Mouse (Mus musculus) R1 (cell line): ENCODE data around the gene Gm11168.
A peak's percentile ranks its signal among the peaks of the same experiment; 100 is the strongest.
"Not testable (repeated sequence)": the region's sequence is repeated elsewhere in the genome, so short reads cannot be mapped to it uniquely, and the experiment has no call there.

Source experiments
- DNase-seq: peaks from one replicate; pipeline ENCODE4 v3.0.0-alpha.2; 2018; ENCODE audit warnings: low read depth, low spot score

Gene Gm11168

GRCm38 (mm10) chr9:3002794-3003396 lies at the start of gene Gm11168:
Gm11168 (plus strand) TSS chr9:3003346.
- not testable (repeated sequence) for DNase-seq

- peak; percentile 69 for DNase-seq
These were observed 2.6 kb upstream of the Gm11168 start, which contains the start of gene Gm10722 for GRCm38 (mm10) chr9:3000445-3000972. Gm10722 (plus strand) TSS chr9:3000922.

- DNase-seq = not testable (repeated sequence)
These were observed 2.1 kb upstream of the Gm11168 start for GRCm38 (mm10) chr9:3001006-3001405.

- DNase-seq = peak; percentile 64
These were observed 1.0 kb upstream of the Gm11168 start for GRCm38 (mm10) chr9:3001948-3002659.

- not testable (repeated sequence) for DNase-seq
These were observed 3.0 kb downstream of the Gm11168 start for GRCm38 (mm10) chr9:3006179-3006578.

GRCm38 (mm10) chr9:3006636-3007035 lies 3.5 kb downstream of the Gm11168 start:
- not testable (repeated sequence) for DNase-seq

GRCm38 (mm10) chr9:3007272-3007671 lies 4.1 kb downstream of the Gm11168 start:
- peak; percentile 34 for DNase-seq

- not testable (repeated sequence) for DNase-seq
These were observed 6.2 kb downstream of the Gm11168 start for GRCm38 (mm10) chr9:3009331-3009730.

- DNase-seq = not testable (repeated sequence)
These were observed 9.0 kb downstream of the Gm11168 start for GRCm38 (mm10) chr9:3012054-3012621.

- DNase-seq = not testable (repeated sequence)
These were observed 9.7 kb downstream of the Gm11168 start, which contains the start of gene Gm10721 for GRCm38 (mm10) chr9:3012733-3013279. Gm10721 (plus strand) TSS chr9:3013140.

- DNase-seq = not testable (repeated sequence)
These were observed 12.2 kb downstream of the Gm11168 start, which contains the start of gene Gm10720 for GRCm38 (mm10) chr9:3015354-3015753. Gm10720 (plus strand) TSS chr9:3015654.

- not testable (repeated sequence) for DNase-seq
These were observed 12.8 kb downstream of the Gm11168 start for GRCm38 (mm10) chr9:3015896-3016295.

- not testable (repeated sequence) for DNase-seq
These were observed 14.0 kb downstream of the Gm11168 start, which contains the start of gene Gm10719 for GRCm38 (mm10) chr9:3017108-3017507. Gm10719 (plus strand) TSS chr9:3017408.

- not testable (repeated sequence) for DNase-seq
These were observed 15.8 kb downstream of the Gm11168 start for GRCm38 (mm10) chr9:3018944-3019343.

- DNase-seq = not testable (repeated sequence)
These were observed 16.9 kb downstream of the Gm11168 start for GRCm38 (mm10) chr9:3019835-3020727.

GRCm38 (mm10) chr9:3022316-3023008 lies 19.3 kb downstream of the Gm11168 start:
- peak; percentile 63 for DNase-seq

- DNase-seq = not testable (repeated sequence)
These were observed 20.3 kb downstream of the Gm11168 start, which contains the start of gene Gm10718 for GRCm38 (mm10) chr9:3023312-3023984. Gm10718 (plus strand) TSS chr9:3023547.

GRCm38 (mm10) chr9:3023985-3024648 lies 21.0 kb downstream of the Gm11168 start:
- not testable (repeated sequence) for DNase-seq
